Mouse (Mus musculus) heart, adult 2 months (tissue): ENCODE results near the gene Map1s.

Experiments
- CTCF ChIP-seq: fragments of 200-600 bp; IDR thresholded peaks from 2 replicates; pipeline ENCODE4 v1.8.1; 2022; ENCODE audit warnings: antibody characterized with exemption, mild to moderate bottlenecking, moderate library complexity
- POLR2A ChIP-seq: fragments of 200-500 bp; IDR thresholded peaks from 2 replicates; pipeline ENCODE4 v1.6.1; 2011; ENCODE audit warnings: mild to moderate bottlenecking, low read depth, low read length, control low read depth; ENCODE audit not compliant: insufficient read depth

DNA sequence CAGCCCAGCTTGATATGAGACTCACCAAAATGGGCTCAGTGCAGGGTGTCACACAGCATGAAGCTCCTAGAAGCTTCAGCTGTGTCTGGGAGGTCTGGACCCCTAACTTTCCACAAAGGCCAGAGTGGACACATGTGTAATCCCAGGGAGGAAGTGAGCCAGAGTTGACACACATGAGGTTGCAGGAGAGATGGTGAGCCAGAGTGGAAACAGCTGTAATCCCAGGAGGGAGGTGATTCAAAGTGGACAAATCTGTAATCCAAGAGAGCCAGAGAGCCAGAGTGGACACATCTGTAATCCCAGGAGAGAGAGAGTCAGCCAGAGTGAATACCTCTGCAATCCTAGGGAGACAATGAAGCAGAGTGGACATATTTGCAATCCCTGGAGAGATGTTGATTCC, 59.1 kb downstream of the Map1s start:
- no peak for TF ChIP-seq POLR2A
- TF ChIP-seq CTCF, result no peak
